Comparison of ENCODE assay signal across 35 mouse cellular contexts in the genomic region with DNA sequence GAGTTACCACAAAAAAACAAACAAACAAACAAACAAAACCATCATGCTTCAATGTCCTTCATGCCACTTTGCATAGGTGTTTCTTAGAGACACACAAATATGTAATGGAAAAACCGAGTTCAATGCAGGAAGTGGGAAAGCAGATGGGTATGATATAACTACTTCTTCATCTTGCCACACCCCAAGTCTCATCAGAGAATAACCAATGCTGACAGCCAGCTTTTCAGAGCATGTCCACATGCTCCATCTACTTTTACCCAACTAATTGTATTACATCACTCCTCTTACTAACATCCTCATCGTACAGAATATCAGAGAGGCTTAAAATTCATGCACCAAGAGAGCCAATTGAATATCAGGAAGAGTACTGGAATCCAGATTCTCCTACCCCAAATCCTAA.
"Had no signal": no experiment of that assay in that cellular context is flagged by ENCODE, and none has a peak within 500 bp of the region (broad histone marks: within the 10 kb centered on the region; RNA-seq: fewer than 3 reads in every experiment).

No protein-coding gene starts in this region.

- H3K9me3 ChIP-seq: heart, embryonic 10.5 days; heart, embryonic 12.5 days; heart, embryonic 13.5 days; heart, embryonic 15.5 days; hindbrain, embryonic 10.5 days; hindbrain, embryonic 12.5 days; hindbrain, embryonic 13.5 days; hindbrain, embryonic 15.5 days; intestine, embryonic 15.5 days; kidney, embryonic 15.5 days had no signal

- H3K9ac ChIP-seq: heart, embryonic 12.5 days; heart, embryonic 13.5 days; heart, embryonic 15.5 days; hindbrain, embryonic 12.5 days; hindbrain, embryonic 13.5 days; hindbrain, embryonic 14.5 days; hindbrain, embryonic 15.5 days; intestine, embryonic 15.5 days; kidney, embryonic 15.5 days had no signal

- DNase-seq: heart, adult 2 months; heart, postnatal 10 days; heart, postnatal 14 days; heart, postnatal 36 days; heart, postnatal 4 days; kidney, adult 11 months; kidney, adult 18-20 months; kidney, adult 2 months; kidney, adult 8-10 months; kidney, adult 9 months; kidney, postnatal 10 days; kidney, postnatal 14 days; kidney, postnatal 25 days; kidney, postnatal 36 days; kidney, postnatal 4 days; layer of hippocampus, adult 9-11 months; layer of hippocampus, postnatal 36 days had no signal

- H3K27ac ChIP-seq: heart, adult 2 months; heart, embryonic 10.5 days; heart, embryonic 13.5 days; heart, embryonic 15.5 days; hindbrain, embryonic 10.5 days; hindbrain, embryonic 12.5 days; hindbrain, embryonic 13.5 days; hindbrain, embryonic 14.5 days; hindbrain, embryonic 15.5 days; hindbrain, postnatal 0 days; intestine, embryonic 15.5 days; kidney, embryonic 15.5 days; kidney, postnatal 0 days; layer of hippocampus, adult 2 months had no signal

- ATAC-seq: hindbrain, embryonic 16.5 days; hindbrain, postnatal 0 days; inflammation-experienced regulatory T-cells, adult 6 months; intestine, embryonic 15.5 days; intestine, embryonic 16.5 days; intestine, postnatal 0 days had no signal

- H3K4me1 ChIP-seq: heart, embryonic 10.5 days; heart, embryonic 12.5 days; heart, embryonic 13.5 days; heart, embryonic 15.5 days; hindbrain, embryonic 10.5 days; hindbrain, embryonic 12.5 days; hindbrain, embryonic 13.5 days; hindbrain, embryonic 15.5 days; intestine, embryonic 15.5 days; kidney, embryonic 15.5 days had no signal

- H3K36me3 ChIP-seq: heart, embryonic 10.5 days; heart, embryonic 12.5 days; heart, embryonic 13.5 days; heart, embryonic 15.5 days; hindbrain, embryonic 10.5 days; hindbrain, embryonic 12.5 days; hindbrain, embryonic 13.5 days; hindbrain, embryonic 15.5 days; intestine, embryonic 15.5 days; kidney, embryonic 15.5 days had no signal

- H3K4me2 ChIP-seq: heart, embryonic 12.5 days; heart, embryonic 13.5 days; heart, embryonic 15.5 days; hindbrain, embryonic 12.5 days; hindbrain, embryonic 13.5 days; hindbrain, embryonic 14.5 days; hindbrain, embryonic 15.5 days; intestine, embryonic 15.5 days; kidney, embryonic 15.5 days had no signal

- H3K4me3 ChIP-seq: heart, adult 2 months; heart, embryonic 10.5 days; heart, embryonic 12.5 days; heart, embryonic 13.5 days; heart, embryonic 15.5 days; hindbrain, embryonic 10.5 days; hindbrain, embryonic 12.5 days; hindbrain, embryonic 13.5 days; hindbrain, embryonic 15.5 days; intestine, embryonic 15.5 days; kidney, embryonic 15.5 days; layer of hippocampus, adult 2 months had no signal

- H3K27me3 ChIP-seq: heart, embryonic 12.5 days; heart, embryonic 13.5 days; heart, embryonic 15.5 days; hindbrain, embryonic 12.5 days; hindbrain, embryonic 13.5 days; hindbrain, embryonic 15.5 days; intestine, embryonic 15.5 days; kidney, embryonic 15.5 days had no signal
